Mouse (Mus musculus) common myeloid progenitor, adult 5-6 weeks (primary cell): ENCODE results near the gene Boll. TPM values are rescaled to one million over a fixed set of nuclear protein-coding genes. Genes with fewer than 3 reads are reported as not detected.
A peak's percentile ranks its signal among the peaks of the same experiment; 100 is the strongest.

Experiments used
- ATAC-seq: replicated peaks from 2 replicates; pipeline ENCODE4 v1.8.0; 2016; ENCODE audit warnings: low read depth, mild to moderate bottlenecking, moderate TSS enrichment, inconsistent platforms; ENCODE audit not compliant: poor library complexity, severe bottlenecking
- total RNA-seq: library from RNA; stranded (forward); fragments of 200-1000, 187-1606 nt; gene quantifications from 2 replicates; pipeline ENCODE4 v1.2.3, GENCODE M21; 2017

Gene Boll
- total RNA-seq, 1 experiment from 2014 or later, result not detected

- ATAC-seq, result peak; percentile 92
Observed at GRCm38 (mm10) chr1:55210202-55210965, 152.9 kb downstream of the Boll start.

GRCm38 (mm10) chr1:55208500-55209140 is 154.6 kb downstream of the Boll start:
- ATAC-seq, result 0 out of 2 replicates have a peak, but pooled peaks have one; percentile 13

GRCm38 (mm10) chr1:55207561-55207960 is 155.7 kb downstream of the Boll start:
- no peak for ATAC-seq

DNA sequence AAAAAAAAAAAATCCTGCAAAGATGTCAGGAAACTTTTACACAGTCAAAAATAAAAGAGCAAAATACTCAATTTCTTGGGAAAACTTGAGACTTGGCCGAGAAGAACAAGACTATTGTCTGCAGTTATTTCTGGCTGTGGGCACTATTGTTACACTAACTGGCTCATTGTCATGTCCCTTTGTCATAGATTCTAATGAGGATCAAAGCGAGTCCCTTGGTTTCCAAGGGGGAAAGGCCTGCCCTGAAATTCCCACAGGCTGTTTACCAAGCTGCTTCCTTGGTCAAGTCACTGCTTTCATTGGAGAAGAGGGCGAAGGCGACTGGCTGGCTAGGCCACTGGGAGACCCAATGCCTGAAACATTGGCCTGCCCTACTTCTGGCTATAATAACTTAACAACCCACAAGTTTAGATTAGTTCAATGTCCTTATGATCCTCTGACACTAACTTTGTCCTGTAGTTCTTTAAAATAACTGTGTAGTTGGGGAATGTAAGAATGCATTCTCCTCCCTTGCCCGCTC is 157.4 kb downstream of the Boll start:
- no peak for ATAC-seq

DNA sequence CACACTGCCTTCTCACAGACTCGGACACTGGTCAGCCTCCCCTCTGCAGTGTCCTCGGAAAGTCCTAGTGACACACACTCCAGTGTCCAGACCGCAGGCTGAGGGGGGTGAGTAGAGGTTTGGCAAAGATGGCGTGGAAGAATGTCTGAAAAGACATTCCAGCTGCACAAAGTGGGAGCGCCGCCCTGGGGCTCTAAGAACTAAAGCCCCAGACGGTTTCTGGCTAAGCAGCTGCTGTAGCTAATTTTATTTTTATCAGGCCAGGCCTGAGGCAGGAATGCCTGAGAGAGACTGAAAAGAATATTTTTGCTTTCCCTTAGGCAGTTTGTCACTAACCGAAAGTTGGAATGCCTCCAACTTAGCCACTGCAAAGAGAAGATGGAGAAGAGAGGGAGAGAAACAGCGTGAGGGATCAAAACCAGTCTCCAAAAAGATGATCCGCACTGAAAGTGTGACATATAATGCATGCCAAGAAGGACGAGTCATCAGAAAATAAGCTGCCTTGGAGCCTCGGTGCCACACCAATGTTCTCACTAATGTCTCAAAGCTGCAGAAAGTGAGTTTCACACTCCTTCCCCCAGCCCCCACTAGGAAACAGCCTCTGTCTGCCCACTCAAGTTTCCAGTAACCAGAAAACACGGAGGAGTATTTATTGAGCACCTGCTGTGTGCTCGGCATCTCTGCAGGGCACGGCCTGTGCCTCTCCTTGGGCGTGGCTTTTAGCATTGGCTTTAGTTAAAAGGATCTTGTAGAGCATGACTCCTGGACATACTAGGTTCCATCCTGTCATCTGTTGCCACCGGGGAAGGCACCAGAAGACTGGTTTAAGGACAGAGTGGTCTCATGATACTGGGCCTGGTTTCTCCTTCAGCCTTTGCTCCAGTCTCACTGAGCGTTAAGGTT is 161.2 kb downstream of the Boll start:
- ATAC-seq, result 0 out of 2 replicates have a peak, but pooled peaks have one; percentile 18

DNA sequence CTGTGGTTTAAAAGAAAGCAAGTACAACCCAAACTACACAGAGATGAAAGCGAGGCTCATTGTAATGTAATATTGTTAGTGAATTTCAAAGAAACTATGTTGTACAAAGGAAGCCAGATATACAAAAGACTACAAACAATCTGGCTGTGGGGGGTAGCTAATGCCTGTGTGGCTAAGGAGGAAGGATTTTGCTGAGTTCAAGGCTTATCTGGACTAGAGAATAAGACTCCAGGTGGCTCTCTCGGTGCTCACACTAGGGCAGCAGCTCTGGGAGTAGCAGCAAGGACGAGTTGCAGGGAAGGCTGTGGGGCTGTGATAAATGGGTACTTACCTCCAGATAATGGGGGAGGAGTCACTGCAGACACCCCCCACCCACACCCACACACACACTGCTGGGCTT is 164.6 kb downstream of the Boll start:
- peak; percentile 52; the same call in 1 of the 2 replicates for ATAC-seq

Other genes with a start within 250 kb of the Boll start
- 45.9 and 62.2 TPM in 2 replicates for gene Mob4, start 232.2 kb downstream of the Boll start, total RNA-seq
- gene Rftn2, start 136.7 kb downstream of the Boll start, total RNA-seq, result 2.5 and 2.7 TPM in 2 replicates
- 10.1 and 10.9 TPM in 2 replicates for gene Mars2, start 126.3 kb downstream of the Boll start, total RNA-seq
- 0.05 TPM in 1 of 2 replicates, not detected in the other for gene Plcl1, start 42.5 kb upstream of the Boll start, total RNA-seq